Mouse (Mus musculus) hindbrain, embryonic 11.5 days (tissue): Measurements from ENCODE around the gene Dapl1. TPM values are rescaled to one million over a fixed set of nuclear protein-coding genes. Genes with fewer than 3 reads are reported as not detected.
A peak's percentile ranks its signal among the peaks of the same experiment; 100 is the strongest.

Experiments
- ATAC-seq: fragments of 200-750 bp; cut with Nextera tagmentation; 2 replicates; pipeline ENCODE4 v1.8.0; 2017; ENCODE audit warnings: mild to moderate bottlenecking, moderate TSS enrichment, moderate library complexity; ENCODE audit not compliant: low FRiP score
- DNase-seq: peaks from one replicate; pipeline ENCODE4 v3.0.0-alpha.2; 2015; ENCODE audit warnings: low spot score
- H3K27ac ChIP-seq: fragments of 300-500 bp; sonication (generic); 2 replicates; pipeline ENCODE4 v1.5.1; 2014; ENCODE audit warnings: mild to moderate bottlenecking, low read depth, low read length
- H3K27me3 ChIP-seq: fragments of 300-500 bp; sonication (generic); 2 replicates; pipeline ENCODE4 v1.6.1; 2014; ENCODE audit warnings: mild to moderate bottlenecking, low read length, moderate library complexity, mixed read lengths; ENCODE audit not compliant: control insufficient read depth, insufficient read depth
- H3K36me3 ChIP-seq: fragments of 300-500 bp; sonication (generic); 2 replicates; pipeline ENCODE4 v1.6.1; 2014; ENCODE audit warnings: mild to moderate bottlenecking, low read length, moderate library complexity, mixed read lengths; ENCODE audit not compliant: control insufficient read depth, insufficient read depth
- H3K4me1 ChIP-seq: fragments of 300-500 bp; sonication (generic); replicated peaks from 2 replicates; pipeline ENCODE4 v1.6.1; 2014; ENCODE audit warnings: low read length, mixed read lengths; ENCODE audit not compliant: control insufficient read depth, insufficient read depth
- H3K4me2 ChIP-seq: fragments of 300-500 bp; sonication (generic); replicated peaks from 2 replicates; pipeline ENCODE4 v1.6.1; 2014; ENCODE audit warnings: mild to moderate bottlenecking, low read depth, low read length
- H3K4me3 ChIP-seq: fragments of 300-500 bp; sonication (generic); 2 replicates; pipeline ENCODE4 v1.5.1; 2014; ENCODE audit warnings: low read depth, low read length
- H3K9ac ChIP-seq: fragments of 300-500 bp; sonication (generic); 2 replicates; pipeline ENCODE4 v1.6.1; 2014; ENCODE audit warnings: low read depth, low read length
- H3K9me3 ChIP-seq: fragments of 300-500 bp; sonication (generic); 2 replicates; pipeline ENCODE4 v1.6.1; 2016; ENCODE audit warnings: low read length; ENCODE audit not compliant: control insufficient read depth
- WGBS: fragments of 180-500 bp; shearing (Covaris S2); extraction: QIAGEN DNeasy Blood & Tissue Kit; methylation state at CpG from one replicate; pipeline ENCODE4 v1.1.7; 2014; 5-methylcytosine and 5-hydroxymethylcytosine counted together
- polyA plus RNA-seq: library from polyadenylated mRNA; unstranded; fragments of >200 nt; fragmentation: Nextera tagmentation; extraction: Ambion mirVana; gene quantifications from 2 replicates; pipeline ENCODE4 v1.2.1, GENCODE M21; 2014

Gene Dapl1
- polyA plus RNA-seq, 1 experiment from 2014 or later: 0.43 TPM

DNA sequence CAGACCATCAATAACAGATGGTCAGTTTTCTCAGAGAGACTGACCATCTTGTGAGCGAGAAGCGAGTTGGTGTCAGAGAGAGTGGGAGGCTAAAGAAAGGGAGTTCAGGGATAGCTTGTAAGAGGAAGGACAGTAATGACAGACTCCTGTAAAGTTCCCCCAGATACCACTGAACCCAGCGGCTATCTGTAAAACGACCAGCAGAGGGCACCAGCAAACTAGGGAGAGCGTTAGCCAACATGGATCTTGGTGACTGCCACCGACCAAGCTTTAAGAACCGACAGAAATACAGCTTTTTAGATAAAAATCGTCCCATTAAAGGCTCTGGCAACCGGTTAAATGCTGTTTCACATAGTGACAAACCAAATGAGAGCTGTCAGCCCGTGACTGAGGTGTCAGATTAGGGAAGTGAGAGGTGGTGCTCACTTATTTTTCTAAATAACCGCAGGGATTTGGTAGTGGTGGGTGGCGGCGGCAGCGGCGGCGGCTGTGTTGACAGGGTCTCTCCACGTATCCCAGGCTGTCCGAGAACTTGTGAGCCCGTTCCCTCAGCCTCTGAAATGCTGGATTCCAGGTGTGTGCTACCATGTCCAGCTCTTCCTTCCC is 37.7 kb downstream of the Dapl1 start:
- ATAC-seq (peak; percentile 84), DNase-seq (peak; percentile 95)
- Histone ChIP-seq H3K4me1 (no peaks in the 10 kb centered on the region), H3K4me3 (no peak overlapping the region), H3K4me2 (peak overlapping the region; percentile 28; the same call in 1 of the 2 replicates), H3K36me3 (no peaks in the 10 kb centered on the region), H3K27me3 (no peaks in the 10 kb centered on the region), H3K9ac (peak overlapping the region; percentile 37; the same call in 1 of the 2 replicates), H3K27ac (no peak overlapping the region), H3K9me3 (no peaks in the 10 kb centered on the region)
- WGBS: 10% methylated on average over 19 of the region's 19 CpGs

DNA sequence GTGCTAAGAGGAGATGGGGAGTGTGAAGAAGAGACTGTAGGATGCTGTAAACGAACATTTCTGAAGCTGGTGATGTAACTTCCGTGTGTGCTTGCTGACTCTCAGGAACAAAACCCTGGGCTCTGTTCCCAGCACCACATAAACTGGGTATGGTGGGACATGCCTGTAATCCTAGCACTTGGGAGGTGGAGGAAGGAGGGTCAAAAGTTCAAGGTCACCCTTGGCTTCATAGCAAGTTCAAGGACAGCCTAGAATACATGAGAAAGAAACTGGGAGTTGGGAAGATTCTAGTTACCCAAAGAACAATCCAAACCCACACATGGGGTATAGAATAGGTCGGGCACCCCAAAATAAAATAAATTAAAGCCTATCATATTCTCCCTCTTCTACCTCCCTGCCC is 39.1 kb downstream of the Dapl1 start:
- Histone ChIP-seq H3K9me3 (no peaks in the 10 kb centered on the region), H3K36me3 (no peaks in the 10 kb centered on the region), H3K4me1 (no peaks in the 10 kb centered on the region), H3K4me3 (no peak overlapping the region), H3K4me2 (no peak overlapping the region), H3K9ac (no peak overlapping the region), H3K27me3 (no peaks in the 10 kb centered on the region), H3K27ac (no peak overlapping the region)
- WGBS: 75% methylated on average over 3 of the region's 3 CpGs
- ATAC-seq (no peak; the same call in 1 of the 2 replicates), DNase-seq (no peak)

DNA sequence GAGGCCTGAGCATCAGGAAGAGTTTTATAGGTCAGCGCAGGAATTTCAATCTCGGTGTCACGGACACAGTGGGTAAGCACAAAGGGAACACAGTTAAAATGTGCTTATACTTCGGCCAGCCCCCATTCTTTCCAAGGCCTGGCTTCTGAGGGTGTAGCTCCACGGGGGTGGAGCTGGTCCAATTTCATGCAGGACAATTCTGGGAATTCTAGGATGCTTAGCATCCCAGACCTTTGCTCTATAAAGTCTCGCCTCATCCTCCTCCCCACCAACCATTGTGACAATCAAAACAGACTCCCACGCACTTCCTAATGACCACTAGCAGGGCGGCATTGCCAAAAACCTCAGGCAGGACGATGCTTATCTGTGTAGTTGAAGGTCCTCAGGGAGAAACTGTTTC is 42.4 kb downstream of the Dapl1 start:
- no peaks in the 10 kb centered on the region for H3K4me1 ChIP-seq
- no peaks in the 10 kb centered on the region for H3K36me3 ChIP-seq
- H3K9ac ChIP-seq: no peak overlapping the region
- ATAC-seq (no peak), DNase-seq (no peak)
- H3K9me3 ChIP-seq: no peaks in the 10 kb centered on the region
- no peaks in the 10 kb centered on the region for H3K27me3 ChIP-seq
- 69% methylated on average over 9 of the region's 9 CpGs for WGBS
- no peak overlapping the region for H3K27ac ChIP-seq
- no peak overlapping the region for H3K4me3 ChIP-seq
- no peak overlapping the region for H3K4me2 ChIP-seq

DNA sequence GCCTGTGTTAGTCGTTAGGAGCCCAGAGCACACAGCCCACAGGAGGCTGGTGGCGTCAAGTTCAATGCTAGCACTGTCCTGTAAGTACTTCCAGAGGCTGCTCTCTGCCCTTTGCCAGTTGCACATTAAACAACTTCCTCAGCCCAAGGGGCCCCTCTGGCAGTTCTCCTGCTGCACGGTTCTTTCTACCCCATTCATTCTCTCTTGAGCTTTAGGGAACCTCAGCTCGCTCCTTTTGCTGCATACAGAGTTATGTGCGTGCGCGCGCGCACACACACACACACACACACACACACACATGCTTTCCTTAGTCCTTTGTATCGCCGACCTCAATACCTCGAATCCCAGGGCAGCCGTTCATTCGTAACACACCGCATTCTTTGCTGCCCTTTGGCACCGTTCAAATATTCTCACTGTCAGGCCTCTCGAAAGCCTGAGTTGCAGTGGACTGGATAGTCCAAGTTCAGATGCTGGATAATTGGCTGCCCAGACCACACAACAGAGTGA is 45.2 kb downstream of the Dapl1 start:
- no peaks in the 10 kb centered on the region for H3K9me3 ChIP-seq
- H3K4me1 ChIP-seq: no peaks in the 10 kb centered on the region
- no peaks in the 10 kb centered on the region for H3K36me3 ChIP-seq
- no peak overlapping the region for H3K27ac ChIP-seq
- ATAC-seq (no peak), DNase-seq (peak; percentile 34)
- H3K4me2 ChIP-seq: no peak overlapping the region
- H3K9ac ChIP-seq: no peak overlapping the region
- 49% methylated on average over 17 of the region's 17 CpGs for WGBS
- H3K27me3 ChIP-seq: no peaks in the 10 kb centered on the region
- no peak overlapping the region for H3K4me3 ChIP-seq

DNA sequence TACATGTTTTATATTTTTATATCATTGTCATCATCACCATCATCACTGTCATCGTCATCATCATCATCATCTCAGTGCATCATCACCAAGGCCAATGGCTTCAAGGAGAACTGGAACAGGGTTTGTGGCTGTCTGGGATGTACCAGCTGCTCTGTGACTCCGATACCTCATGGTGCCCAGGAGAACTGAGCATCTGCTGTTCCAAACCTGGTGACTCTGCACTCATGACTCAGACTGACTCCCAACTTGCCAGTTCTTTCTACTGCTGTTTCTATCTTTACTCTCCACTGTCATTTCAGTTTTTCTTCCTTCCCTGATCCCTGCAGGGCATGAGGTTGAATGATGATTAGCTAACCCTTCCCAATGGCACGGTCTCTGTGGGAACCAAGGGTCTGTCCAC is 46.4 kb downstream of the Dapl1 start:
- Histone ChIP-seq H3K36me3 (no peaks in the 10 kb centered on the region), H3K27ac (no peak overlapping the region), H3K9me3 (no peaks in the 10 kb centered on the region), H3K27me3 (no peaks in the 10 kb centered on the region), H3K4me3 (no peak overlapping the region), H3K4me1 (no peaks in the 10 kb centered on the region), H3K4me2 (no peak overlapping the region), H3K9ac (no peak overlapping the region)
- ATAC-seq (no peak), DNase-seq (no peak)
- 89% methylated on average over 3 of the region's 3 CpGs for WGBS

DNA sequence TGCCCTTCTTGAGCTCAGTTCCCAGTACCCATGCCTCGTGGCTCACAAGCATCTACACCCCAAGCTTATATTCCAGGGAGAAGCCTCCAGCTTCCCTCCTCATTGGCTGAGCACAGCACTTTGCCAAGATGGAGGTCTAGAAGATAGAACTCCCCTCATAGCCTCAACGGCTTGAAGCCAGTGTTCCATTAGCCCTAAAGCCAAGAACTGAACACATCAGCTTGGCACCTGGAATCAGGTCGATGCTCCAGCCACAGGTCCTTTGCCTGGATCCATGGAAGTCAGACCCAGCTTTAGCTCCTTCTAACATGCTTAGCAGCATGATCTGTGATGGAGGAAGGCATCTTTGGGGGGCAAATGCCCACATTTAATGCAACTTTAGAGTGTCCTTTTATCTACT is 48.5 kb downstream of the Dapl1 start:
- Histone ChIP-seq H3K4me3 (no peak overlapping the region), H3K27ac (no peak overlapping the region), H3K9ac (no peak overlapping the region), H3K4me2 (no peak overlapping the region), H3K36me3 (no peaks in the 10 kb centered on the region), H3K27me3 (no peaks in the 10 kb centered on the region), H3K4me1 (no peaks in the 10 kb centered on the region), H3K9me3 (no peaks in the 10 kb centered on the region)
- no peak for DNase-seq
- WGBS: 89% methylated on average over 3 of the region's 3 CpGs
- no peak for ATAC-seq

DNA sequence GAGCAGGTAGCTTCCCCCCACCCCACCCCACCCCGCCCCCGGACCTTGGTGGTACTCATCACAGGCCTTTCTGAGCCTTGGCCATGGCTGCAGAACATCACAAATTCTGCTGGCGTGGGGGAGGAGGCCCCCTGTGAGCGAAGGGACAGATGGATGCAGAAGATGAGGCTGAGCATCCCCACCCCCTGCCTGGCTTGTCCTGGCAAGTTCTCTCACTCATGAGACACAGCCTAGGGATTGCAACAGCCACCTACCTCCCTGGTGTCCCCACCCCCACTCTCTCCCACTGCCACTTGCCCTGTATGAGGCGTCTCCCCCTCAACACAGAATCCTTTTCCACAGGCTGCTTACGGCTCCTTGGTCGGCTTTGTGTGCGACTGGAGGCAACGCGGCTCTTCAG is 49.1 kb downstream of the Dapl1 start:
- no peak for DNase-seq
- Histone ChIP-seq H3K9ac (no peak overlapping the region), H3K4me3 (no peak overlapping the region), H3K9me3 (no peaks in the 10 kb centered on the region), H3K36me3 (no peaks in the 10 kb centered on the region), H3K27ac (no peak overlapping the region), H3K27me3 (no peaks in the 10 kb centered on the region), H3K4me1 (no peaks in the 10 kb centered on the region), H3K4me2 (no peak overlapping the region)
- 91% methylated on average over 10 of the region's 10 CpGs for WGBS
- ATAC-seq: no peak

DNA sequence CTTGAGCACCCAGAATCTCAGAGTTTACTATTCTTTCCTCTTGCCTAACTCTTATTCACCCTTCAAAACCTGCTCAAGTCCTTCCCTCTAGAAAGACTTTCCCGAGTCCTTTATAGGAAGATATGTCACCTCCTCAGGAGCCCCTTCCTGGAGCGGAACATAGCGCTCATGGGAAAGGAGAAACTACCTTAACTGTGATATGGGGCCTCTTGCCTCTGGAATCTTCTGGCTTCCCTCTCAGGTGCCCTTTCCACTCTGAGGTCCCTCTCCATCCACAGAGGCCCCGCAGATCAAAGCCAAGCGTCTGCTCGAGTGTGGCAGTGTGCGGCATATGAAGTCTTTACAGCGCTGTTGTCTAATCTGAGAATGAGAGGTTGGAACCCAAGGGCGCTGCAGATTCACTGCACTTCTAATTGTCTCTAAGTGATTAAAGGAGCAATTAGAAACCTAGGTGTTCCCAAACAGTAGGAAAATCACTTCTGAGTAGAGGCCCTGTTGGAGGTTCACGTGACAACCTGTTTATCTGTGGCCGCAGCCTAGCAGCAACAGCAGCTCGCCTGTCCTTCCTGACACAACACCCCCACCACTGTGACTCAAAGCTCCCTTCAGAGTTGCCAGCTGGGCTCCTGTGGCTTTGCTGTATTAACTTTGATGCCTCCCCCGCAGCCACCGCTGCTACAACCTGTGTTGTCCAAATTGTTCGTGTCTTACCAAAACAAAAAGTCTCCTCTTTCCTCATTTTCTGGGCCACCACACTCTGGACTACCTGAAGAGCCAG is 49.7 kb downstream of the Dapl1 start:
- no peak overlapping the region for H3K4me3 ChIP-seq
- H3K36me3 ChIP-seq: no peaks in the 10 kb centered on the region
- H3K4me2 ChIP-seq: no peak overlapping the region
- no peaks in the 10 kb centered on the region for H3K27me3 ChIP-seq
- DNase-seq (no peak), ATAC-seq (no peak)
- H3K9me3 ChIP-seq: no peaks in the 10 kb centered on the region
- 82% methylated on average over 15 of the region's 15 CpGs for WGBS
- no peak overlapping the region for H3K27ac ChIP-seq
- H3K4me1 ChIP-seq: no peaks in the 10 kb centered on the region
- H3K9ac ChIP-seq: no peak overlapping the region

DNA sequence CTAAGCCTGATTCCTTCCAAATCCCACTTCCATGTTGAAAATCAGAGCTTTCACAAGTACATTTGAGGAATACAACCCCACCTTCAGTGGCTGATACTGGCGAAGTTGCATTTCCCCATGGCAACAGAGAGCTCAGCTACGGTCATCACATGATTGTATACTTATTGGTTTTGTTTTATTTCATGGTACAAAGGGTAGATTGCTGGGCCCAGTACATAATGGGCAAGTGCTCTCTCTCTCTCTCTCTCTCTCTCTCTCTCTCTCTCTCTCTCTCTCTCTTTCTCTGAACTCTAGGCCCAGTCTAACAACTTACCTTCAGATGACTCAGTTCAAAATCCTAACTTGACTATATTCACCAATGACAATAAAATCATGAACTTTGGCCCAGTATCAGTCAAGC is 52.5 kb downstream of the Dapl1 start:
- DNase-seq: no peak
- H3K4me2 ChIP-seq: no peak overlapping the region
- H3K9ac ChIP-seq: no peak overlapping the region
- no peaks in the 10 kb centered on the region for H3K9me3 ChIP-seq
- no peak for ATAC-seq
- no peak overlapping the region for H3K27ac ChIP-seq
- H3K4me3 ChIP-seq: no peak overlapping the region
- H3K27me3 ChIP-seq: no peaks in the 10 kb centered on the region
- 94% methylated on average over 2 of the region's 2 CpGs for WGBS
- no peaks in the 10 kb centered on the region for H3K4me1 ChIP-seq
- H3K36me3 ChIP-seq: no peaks in the 10 kb centered on the region
